Mouse (Mus musculus): ENCODE results near the gene Ccnf. TPM values are rescaled to one million over a fixed set of nuclear protein-coding genes. Genes with fewer than 3 reads are reported as not detected.
A peak's percentile ranks its signal among the peaks of the same experiment; 100 is the strongest.

Ccnf gene
- total RNA-seq (2014; fragmentation: Nextera tagmentation) = 65.0 and 73.4 TPM in 2 replicates
- total RNA-seq (2017) = 59.1 and 65.1 TPM in 2 replicates
- 87.0 and 87.6 TPM in 2 replicates for polyA plus RNA-seq (2012)

GRCm38 (mm10) chr17:24251320-24252069 lies at the start of gene Ccnf:
TSS of gene Ccnf (minus strand) at chr17:24251484.
- TF ChIP-seq CTCF (IDR thresholded peaks at IDR 0.05; ENCODE audit: low read depth, low read length) (no peak), TAL1 (conservative IDR thresholded peaks at IDR 0.05; ENCODE audit: low read depth, low read length) (no peak), POLR2AphosphoS5 (IDR thresholded peaks at IDR 0.05; ENCODE audit: insufficient replicate concordance, low read depth, low read length) (no peak), GATA2 (IDR thresholded peaks at IDR 0.05; ENCODE audit: borderline replicate concordance, low read depth, low read length) (no peak), GATA1 (IDR thresholded peaks at IDR 0.05; ENCODE audit: borderline replicate concordance, low read length) (no peak)
- peaks cover 33% of the 10 kb centered on the region for H3K36me3 ChIP-seq (replicated peaks)
- H3K27me3 ChIP-seq (ENCODE audit: insufficient read depth, low read length) = no peaks in the 10 kb centered on the region
- ATAC-seq (ENCODE audit: extremely low read depth, insufficient number of reproducible peaks, low FRiP score, poor library complexity, severe bottlenecking) = peak; percentile 100
- H3K4me3 ChIP-seq (ENCODE audit: low read depth, low read length) = peak within 1 kb of the TSS; percentile 90
- DNase-seq (ENCODE audit: low spot score) = peak; percentile 99
- H3K9me3 ChIP-seq (replicated peaks) = no peaks in the 10 kb centered on the region
- H3K4me1 ChIP-seq (ENCODE audit: insufficient read depth, low read depth, low read length) = peaks cover 26% of the 10 kb centered on the region

- TF ChIP-seq TAL1 (conservative IDR thresholded peaks at IDR 0.05; ENCODE audit: low read depth, low read length) = no peak
- TF ChIP-seq POLR2AphosphoS5 (IDR thresholded peaks at IDR 0.05; ENCODE audit: insufficient replicate concordance, low read depth, low read length) = no peak
- TF ChIP-seq CTCF (IDR thresholded peaks at IDR 0.05; ENCODE audit: low read depth, low read length) = no peak
- no peak for TF ChIP-seq GATA2 (IDR thresholded peaks at IDR 0.05; ENCODE audit: borderline replicate concordance, low read depth, low read length)
- TF ChIP-seq GATA1 (IDR thresholded peaks at IDR 0.05; ENCODE audit: borderline replicate concordance, low read length) = no peak
- Histone ChIP-seq H3K36me3 (replicated peaks) (no peaks in the 10 kb centered on the region), H3K9me3 (replicated peaks) (no peaks in the 10 kb centered on the region), H3K4me1 (ENCODE audit: insufficient read depth, low read depth, low read length) (no peaks in the 10 kb centered on the region), H3K4me3 (ENCODE audit: low read depth, low read length) (no peak overlapping the region), H3K27me3 (ENCODE audit: insufficient read depth, low read length) (peaks cover 11% of the 10 kb centered on the region)
- DNase-seq (ENCODE audit: low spot score) (no peak), ATAC-seq (ENCODE audit: extremely low read depth, insufficient number of reproducible peaks, low FRiP score, poor library complexity, severe bottlenecking) (no peak)
Measured at GRCm38 (mm10) chr17:24300651-24301050, 49.4 kb upstream of the Ccnf start.

GRCm38 (mm10) chr17:24289338-24289737 lies 38.1 kb upstream of the Ccnf start:
- Histone ChIP-seq H3K9me3 (replicated peaks) (no peaks in the 10 kb centered on the region), H3K27me3 (ENCODE audit: insufficient read depth, low read length) (peaks cover 19% of the 10 kb centered on the region), H3K4me3 (ENCODE audit: low read depth, low read length) (no peak overlapping the region), H3K36me3 (replicated peaks) (no peaks in the 10 kb centered on the region), H3K4me1 (ENCODE audit: insufficient read depth, low read depth, low read length) (peaks cover 2% of the 10 kb centered on the region; the same call in 1 of the 2 replicates)
- no peak for DNase-seq (ENCODE audit: low spot score)
- no peak for ATAC-seq (ENCODE audit: extremely low read depth, insufficient number of reproducible peaks, low FRiP score, poor library complexity, severe bottlenecking)
- TF ChIP-seq GATA2 (IDR thresholded peaks at IDR 0.05; ENCODE audit: borderline replicate concordance, low read depth, low read length) = no peak
- TF ChIP-seq TAL1 (conservative IDR thresholded peaks at IDR 0.05; ENCODE audit: low read depth, low read length) = no peak
- no peak for TF ChIP-seq POLR2AphosphoS5 (IDR thresholded peaks at IDR 0.05; ENCODE audit: insufficient replicate concordance, low read depth, low read length)
- TF ChIP-seq GATA1 (IDR thresholded peaks at IDR 0.05; ENCODE audit: borderline replicate concordance, low read length) = no peak
- no peak for TF ChIP-seq CTCF (IDR thresholded peaks at IDR 0.05; ENCODE audit: low read depth, low read length)

GRCm38 (mm10) chr17:24288477-24288876 lies 37.2 kb upstream of the Ccnf start:
- no peak for DNase-seq (ENCODE audit: low spot score)
- Histone ChIP-seq H3K27me3 (ENCODE audit: insufficient read depth, low read length) (peaks cover 19% of the 10 kb centered on the region), H3K4me1 (ENCODE audit: insufficient read depth, low read depth, low read length) (peaks cover 2% of the 10 kb centered on the region; the same call in 1 of the 2 replicates), H3K9me3 (replicated peaks) (no peaks in the 10 kb centered on the region), H3K36me3 (replicated peaks) (no peaks in the 10 kb centered on the region), H3K4me3 (ENCODE audit: low read depth, low read length) (no peak overlapping the region)
- ATAC-seq (ENCODE audit: extremely low read depth, insufficient number of reproducible peaks, low FRiP score, poor library complexity, severe bottlenecking) = no peak
- TF ChIP-seq CTCF (IDR thresholded peaks at IDR 0.05; ENCODE audit: low read depth, low read length) (no peak), GATA2 (IDR thresholded peaks at IDR 0.05; ENCODE audit: borderline replicate concordance, low read depth, low read length) (no peak), GATA1 (IDR thresholded peaks at IDR 0.05; ENCODE audit: borderline replicate concordance, low read length) (no peak), TAL1 (conservative IDR thresholded peaks at IDR 0.05; ENCODE audit: low read depth, low read length) (no peak), POLR2AphosphoS5 (IDR thresholded peaks at IDR 0.05; ENCODE audit: insufficient replicate concordance, low read depth, low read length) (no peak)

- Histone ChIP-seq H3K36me3 (replicated peaks) (no peaks in the 10 kb centered on the region), H3K4me3 (ENCODE audit: low read depth, low read length) (no peak overlapping the region), H3K4me1 (ENCODE audit: insufficient read depth, low read depth, low read length) (peaks cover 2% of the 10 kb centered on the region; the same call in 1 of the 2 replicates), H3K9me3 (replicated peaks) (no peaks in the 10 kb centered on the region), H3K27me3 (ENCODE audit: insufficient read depth, low read length) (peaks cover 29% of the 10 kb centered on the region)
- ATAC-seq (ENCODE audit: extremely low read depth, insufficient number of reproducible peaks, low FRiP score, poor library complexity, severe bottlenecking) = no peak
- no peak for DNase-seq (ENCODE audit: low spot score)
- no peak for TF ChIP-seq GATA1 (IDR thresholded peaks at IDR 0.05; ENCODE audit: borderline replicate concordance, low read length)
- TF ChIP-seq CTCF (IDR thresholded peaks at IDR 0.05; ENCODE audit: low read depth, low read length) = no peak
- TF ChIP-seq GATA2 (IDR thresholded peaks at IDR 0.05; ENCODE audit: borderline replicate concordance, low read depth, low read length) = no peak
- TF ChIP-seq POLR2AphosphoS5 (IDR thresholded peaks at IDR 0.05; ENCODE audit: insufficient replicate concordance, low read depth, low read length) = no peak
- no peak for TF ChIP-seq TAL1 (conservative IDR thresholded peaks at IDR 0.05; ENCODE audit: low read depth, low read length)
Measured at GRCm38 (mm10) chr17:24285680-24286079, 34.4 kb upstream of the Ccnf start.

GRCm38 (mm10) chr17:24283266-24283818 lies 32.1 kb upstream of the Ccnf start:
- TF ChIP-seq TAL1 (conservative IDR thresholded peaks at IDR 0.05; ENCODE audit: low read depth, low read length) (no peak), POLR2AphosphoS5 (IDR thresholded peaks at IDR 0.05; ENCODE audit: insufficient replicate concordance, low read depth, low read length) (no peak), GATA2 (IDR thresholded peaks at IDR 0.05; ENCODE audit: borderline replicate concordance, low read depth, low read length) (no peak), GATA1 (IDR thresholded peaks at IDR 0.05; ENCODE audit: borderline replicate concordance, low read length) (no peak), CTCF (IDR thresholded peaks at IDR 0.05; ENCODE audit: low read depth, low read length) (no peak)
- Histone ChIP-seq H3K4me3 (ENCODE audit: low read depth, low read length) (no peak overlapping the region), H3K36me3 (replicated peaks) (no peaks in the 10 kb centered on the region), H3K9me3 (replicated peaks) (no peaks in the 10 kb centered on the region), H3K27me3 (ENCODE audit: insufficient read depth, low read length) (peaks cover 26% of the 10 kb centered on the region), H3K4me1 (ENCODE audit: insufficient read depth, low read depth, low read length) (peaks cover 2% of the 10 kb centered on the region; the same call in 1 of the 2 replicates)
- ATAC-seq (ENCODE audit: extremely low read depth, insufficient number of reproducible peaks, low FRiP score, poor library complexity, severe bottlenecking) (no peak), DNase-seq (ENCODE audit: low spot score) (no peak)

Measured in G1E (cell line).